Mouse (Mus musculus) bone marrow macrophage, adult 2 months (primary cell): ENCODE results near the gene Dyrk3.

ENCODE experiments used
- CTCF ChIP-seq: IDR thresholded peaks from 2 replicates; pipeline ENCODE4 v1.5.1; 2012; ENCODE audit warnings: low read depth, mild to moderate bottlenecking, low read length, moderate library complexity
- POLR2A ChIP-seq: IDR thresholded peaks from 2 replicates; pipeline ENCODE4 v1.6.1; 2012; ENCODE audit warnings: mild to moderate bottlenecking, low read depth, low read length, borderline replicate concordance

DNA sequence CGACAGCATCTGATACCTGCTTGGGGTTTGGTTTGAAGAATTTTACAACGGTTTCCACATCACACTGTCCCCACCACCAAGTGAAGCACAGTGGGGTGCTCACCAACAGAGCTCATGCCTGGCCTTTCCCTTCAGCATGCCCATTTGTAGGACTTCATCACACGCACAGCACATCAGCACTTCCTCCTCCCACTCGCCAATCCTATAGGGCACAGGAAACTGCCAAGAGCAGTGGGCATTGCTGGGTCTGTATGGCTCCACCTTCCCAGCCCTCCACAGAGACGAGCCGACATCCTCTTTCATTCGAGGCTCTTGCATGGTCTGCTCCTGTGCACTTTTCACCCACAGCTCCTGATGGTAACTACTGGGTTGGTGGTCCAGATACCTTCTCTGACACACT, 45.1 kb upstream of the Dyrk3 start:
- TF ChIP-seq CTCF (no peak), POLR2A (no peak)
